Mouse (Mus musculus): Measurements from ENCODE around the gene Wnt8b. TPM values are rescaled to one million over a fixed set of nuclear protein-coding genes. Genes with fewer than 3 reads are reported as not detected.
A peak's percentile ranks its signal among the peaks of the same experiment; 100 is the strongest.
"Not testable (repeated sequence)": the region's sequence is repeated elsewhere in the genome, so short reads cannot be mapped to it uniquely, and the experiment has no call there.

The Wnt8b gene
- total RNA-seq (2017), result not detected in 2 replicates

- no peak for ATAC-seq (replicated peaks; ENCODE audit: low read depth, poor library complexity, severe bottlenecking)
These were observed at the start of gene Wnt8b for GRCm38 (mm10) chr19:44493128-44493527. Gene Wnt8b (plus strand): TSS chr19:44493472.

- ATAC-seq (replicated peaks; ENCODE audit: low read depth, poor library complexity, severe bottlenecking), result no peak
These were observed 47.5 kb upstream of the Wnt8b start for GRCm38 (mm10) chr19:44445755-44446154.

- ATAC-seq (replicated peaks; ENCODE audit: low read depth, poor library complexity, severe bottlenecking), result no peak
These were observed 45.3 kb upstream of the Wnt8b start for GRCm38 (mm10) chr19:44447927-44448326.

- no peak for ATAC-seq (replicated peaks; ENCODE audit: low read depth, poor library complexity, severe bottlenecking)
These were observed 38.4 kb upstream of the Wnt8b start for GRCm38 (mm10) chr19:44454862-44455261.

GRCm38 (mm10) chr19:44455356-44455755 is 37.9 kb upstream of the Wnt8b start:
- ATAC-seq (replicated peaks; ENCODE audit: low read depth, poor library complexity, severe bottlenecking), result no peak

GRCm38 (mm10) chr19:44457359-44458055 is 35.8 kb upstream of the Wnt8b start:
- no peak for ATAC-seq (replicated peaks; ENCODE audit: low read depth, poor library complexity, severe bottlenecking)

GRCm38 (mm10) chr19:44458696-44459095 is 34.6 kb upstream of the Wnt8b start:
- no peak for ATAC-seq (replicated peaks; ENCODE audit: low read depth, poor library complexity, severe bottlenecking)

- no peak for ATAC-seq (replicated peaks; ENCODE audit: low read depth, poor library complexity, severe bottlenecking)
These were observed 32.8 kb upstream of the Wnt8b start for GRCm38 (mm10) chr19:44460441-44460840.

GRCm38 (mm10) chr19:44461500-44461899 is 31.8 kb upstream of the Wnt8b start:
- ATAC-seq (replicated peaks; ENCODE audit: low read depth, poor library complexity, severe bottlenecking), result no peak

GRCm38 (mm10) chr19:44462141-44462540 is 31.1 kb upstream of the Wnt8b start:
- no peak for ATAC-seq (replicated peaks; ENCODE audit: low read depth, poor library complexity, severe bottlenecking)

GRCm38 (mm10) chr19:44465960-44466525 is 27.2 kb upstream of the Wnt8b start:
- ATAC-seq (replicated peaks; ENCODE audit: low read depth, poor library complexity, severe bottlenecking), result not testable (repeated sequence)

GRCm38 (mm10) chr19:44474158-44474557 is 19.1 kb upstream of the Wnt8b start:
- peak; percentile 100 for ATAC-seq (replicated peaks; ENCODE audit: low read depth, poor library complexity, severe bottlenecking)

GRCm38 (mm10) chr19:44475268-44475667 is 18.0 kb upstream of the Wnt8b start:
- no peak for ATAC-seq (replicated peaks; ENCODE audit: low read depth, poor library complexity, severe bottlenecking)

- no peak for ATAC-seq (replicated peaks; ENCODE audit: low read depth, poor library complexity, severe bottlenecking)
These were observed 16.7 kb upstream of the Wnt8b start for GRCm38 (mm10) chr19:44476541-44476940.

GRCm38 (mm10) chr19:44487266-44487665 is 6.0 kb upstream of the Wnt8b start:
- peak; percentile 100 for ATAC-seq (replicated peaks; ENCODE audit: low read depth, poor library complexity, severe bottlenecking)

GRCm38 (mm10) chr19:44496511-44496910 is 3.2 kb downstream of the Wnt8b start:
- ATAC-seq (replicated peaks; ENCODE audit: low read depth, poor library complexity, severe bottlenecking), result peak; percentile 87

GRCm38 (mm10) chr19:44496941-44497340 is 3.7 kb downstream of the Wnt8b start:
- ATAC-seq (replicated peaks; ENCODE audit: low read depth, poor library complexity, severe bottlenecking), result no peak

GRCm38 (mm10) chr19:44498936-44499335 is 5.7 kb downstream of the Wnt8b start:
- ATAC-seq (replicated peaks; ENCODE audit: low read depth, poor library complexity, severe bottlenecking), result no peak

- ATAC-seq (replicated peaks; ENCODE audit: low read depth, poor library complexity, severe bottlenecking), result no peak
These were observed 7.0 kb downstream of the Wnt8b start for GRCm38 (mm10) chr19:44500240-44500639.

GRCm38 (mm10) chr19:44501925-44502324 is 8.7 kb downstream of the Wnt8b start:
- ATAC-seq (replicated peaks; ENCODE audit: low read depth, poor library complexity, severe bottlenecking), result no peak

GRCm38 (mm10) chr19:44502741-44503140 is 9.5 kb downstream of the Wnt8b start:
- no peak for ATAC-seq (replicated peaks; ENCODE audit: low read depth, poor library complexity, severe bottlenecking)

Data from common myeloid progenitor, adult 5-6 weeks (primary cell).